Mouse (Mus musculus): ENCODE results near the gene Wdr26.

The Wdr26 gene

GRCm38 (mm10) chr1:181237332-181237731, 25.5 kb upstream of the Wdr26 start:
- no peak for DNase-seq (ENCODE audit: low spot score)

GRCm38 (mm10) chr1:181234326-181235035, 22.7 kb upstream of the Wdr26 start:
- DNase-seq (ENCODE audit: low spot score): no peak

GRCm38 (mm10) chr1:181233734-181234133, 21.9 kb upstream of the Wdr26 start:
- no peak for DNase-seq (ENCODE audit: low spot score)

GRCm38 (mm10) chr1:181232307-181233027, 20.7 kb upstream of the Wdr26 start:
- no peak for DNase-seq (ENCODE audit: low spot score)

- no peak for DNase-seq (ENCODE audit: low spot score)
Observed at GRCm38 (mm10) chr1:181231821-181232220, 20.0 kb upstream of the Wdr26 start.

GRCm38 (mm10) chr1:181231262-181231661, 19.5 kb upstream of the Wdr26 start:
- DNase-seq (ENCODE audit: low spot score): no peak

GRCm38 (mm10) chr1:181230731-181231148, 18.9 kb upstream of the Wdr26 start:
- DNase-seq (ENCODE audit: low spot score): no peak

- no peak for DNase-seq (ENCODE audit: low spot score)
Observed at GRCm38 (mm10) chr1:181229046-181229445, 17.2 kb upstream of the Wdr26 start.

- no peak for DNase-seq (ENCODE audit: low spot score)
Observed at GRCm38 (mm10) chr1:181228591-181228990, 16.8 kb upstream of the Wdr26 start.

GRCm38 (mm10) chr1:181227804-181228203, 16.0 kb upstream of the Wdr26 start:
- no peak for DNase-seq (ENCODE audit: low spot score)

- DNase-seq (ENCODE audit: low spot score): no peak
Observed at GRCm38 (mm10) chr1:181226850-181227249, 15.0 kb upstream of the Wdr26 start.

GRCm38 (mm10) chr1:181225281-181225680, 13.5 kb upstream of the Wdr26 start:
- DNase-seq (ENCODE audit: low spot score): no peak

- DNase-seq (ENCODE audit: low spot score): no peak
Observed at GRCm38 (mm10) chr1:181222041-181222440, 10.2 kb upstream of the Wdr26 start.

GRCm38 (mm10) chr1:181216315-181216714, 4.5 kb upstream of the Wdr26 start:
- no peak for DNase-seq (ENCODE audit: low spot score)

- DNase-seq (ENCODE audit: low spot score): no peak
Observed at GRCm38 (mm10) chr1:181214296-181215035, 2.7 kb upstream of the Wdr26 start.

GRCm38 (mm10) chr1:181211403-181211919, 340 bp downstream of the Wdr26 start:
- no peak for DNase-seq (ENCODE audit: low spot score)

- no peak for DNase-seq (ENCODE audit: low spot score)
Observed at GRCm38 (mm10) chr1:181210601-181211402, 999 bp downstream of the Wdr26 start.

GRCm38 (mm10) chr1:181210147-181210546, 1.7 kb downstream of the Wdr26 start:
- no peak for DNase-seq (ENCODE audit: low spot score)

- DNase-seq (ENCODE audit: low spot score): no peak
Observed at GRCm38 (mm10) chr1:181199446-181199845, 12.4 kb downstream of the Wdr26 start.

- DNase-seq (ENCODE audit: low spot score): no peak
Observed at GRCm38 (mm10) chr1:181188925-181189324, 22.9 kb downstream of the Wdr26 start.

GRCm38 (mm10) chr1:181170210-181170609, 41.6 kb downstream of the Wdr26 start:
- no peak for DNase-seq (ENCODE audit: low spot score)

GRCm38 (mm10) chr1:181168377-181168776, 43.4 kb downstream of the Wdr26 start:
- no peak for DNase-seq (ENCODE audit: low spot score)
